Mouse (Mus musculus) left cerebral cortex, postnatal 25 days (tissue): ENCODE data around the gene Acat1. TPM values are rescaled to one million over a fixed set of nuclear protein-coding genes. Genes with fewer than 3 reads are reported as not detected.

Experiments used
- DNase-seq, 2 experiments: peaks; one replicate each; pipeline ENCODE4 v3.0.0; 2022; ENCODE audit warnings: low spot score in 2 of 2, mixed read lengths in 1 of 2
- intact Hi-C: fragments of 180-260 bp; cut with DNase I; formaldehyde crosslinking; loops from one replicate; pipeline ENCODE4 v1.15.1; 2025
- total RNA-seq, 2 experiments: library from RNA; stranded (reverse); gene quantifications; 2 replicates each; pipeline ENCODE4 v1.2.3; 2021

Gene Acat1
- total RNA-seq, 2 experiments from 2014 or later, result 61.8 TPM

DNA sequence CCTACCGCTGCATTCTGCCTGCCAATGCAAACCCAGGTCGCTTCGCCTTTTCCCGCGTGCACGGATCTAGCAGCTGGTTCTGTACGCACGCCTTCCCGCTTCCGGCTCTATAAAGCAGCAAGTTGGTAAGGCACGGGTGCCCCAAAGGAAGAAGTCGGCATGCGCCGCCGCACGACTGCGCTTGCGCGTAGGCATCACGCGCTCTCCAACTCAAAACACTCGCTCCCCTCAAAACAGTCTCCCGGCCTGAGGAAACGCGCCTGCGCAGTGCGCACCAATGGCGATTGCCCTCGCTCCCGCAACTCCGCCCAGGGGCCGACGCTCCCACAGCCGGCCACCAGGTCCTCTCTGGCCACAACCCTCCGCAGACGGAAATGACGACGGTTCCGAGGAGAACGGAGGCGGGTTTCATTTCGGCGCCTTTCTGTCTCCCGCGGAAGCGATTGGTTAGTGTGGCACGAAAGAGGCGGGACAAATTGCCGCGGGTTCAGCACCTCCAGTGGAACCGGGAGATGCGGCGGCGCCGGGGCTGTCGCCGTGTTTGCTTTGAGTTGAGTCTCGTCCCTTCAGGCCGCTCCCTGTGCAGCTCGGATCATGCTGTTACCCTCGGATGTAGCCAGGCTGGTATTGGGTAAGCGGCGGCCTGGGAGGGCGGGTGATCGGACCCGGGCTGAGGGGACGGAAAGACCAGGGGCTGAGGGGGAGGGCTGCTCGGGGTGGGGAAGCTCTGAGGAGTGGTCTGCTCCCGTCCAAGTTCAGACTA is 73.4 kb downstream of the Acat1 start, which contains the start of the genes Atm and Npat:
Atm (minus strand) TSS at position 183 of the 763 bp plus-strand sequence.
Npat (plus strand) TSS at position 490 of the 763 bp plus-strand sequence.
- intact Hi-C loops, result loop anchor here (5.0 kb wide), 1 partner anchor 289 kb away; the partner anchor contains the start of gene Ddx10
- peak; percentile 99 to 100 for DNase-seq

- intact Hi-C loops, result loop anchor here (5.0 kb wide), 1 partner anchor 288 kb away; the partner anchor contains the start of gene Ddx10
- DNase-seq, result no peak
Observed at GRCm38 (mm10) chr9:53535416-53536320, 74.5 kb downstream of the Acat1 start.

Other genes with a start within 250 kb of the Acat1 start
- gene Kdelc2, start 226.4 kb downstream of the Acat1 start, total RNA-seq, result 1 to 10 TPM; 6.8 to 7.2 TPM
- under 1 TPM; 0.32 to 0.57 TPM for gene 4930550C14Rik, start 208.1 kb downstream of the Acat1 start, total RNA-seq
- gene Atm, start 73.6 kb downstream of the Acat1 start, total RNA-seq, result 10 to 100 TPM; 15.3 to 16.8 TPM
- gene Npat, start 73.3 kb downstream of the Acat1 start, total RNA-seq, result 10 to 100 TPM; 17.5 to 20.4 TPM
- 10 to 100 TPM; 54.9 to 56.9 TPM for gene Cul5, start 59.6 kb upstream of the Acat1 start, total RNA-seq
- 1 to 10 TPM; 1.3 to 1.6 TPM for gene Rab39, start 95.8 kb upstream of the Acat1 start, total RNA-seq
- 1 to 10 TPM; 2.8 to 2.9 TPM for gene Slc35f2, start 161.2 kb upstream of the Acat1 start, total RNA-seq
- gene Sln, start 239.8 kb upstream of the Acat1 start, total RNA-seq, result not detected